Mouse (Mus musculus): ENCODE results near the gene Cenpp.
A peak's percentile ranks its signal among the peaks of the same experiment; 100 is the strongest.

DNA sequence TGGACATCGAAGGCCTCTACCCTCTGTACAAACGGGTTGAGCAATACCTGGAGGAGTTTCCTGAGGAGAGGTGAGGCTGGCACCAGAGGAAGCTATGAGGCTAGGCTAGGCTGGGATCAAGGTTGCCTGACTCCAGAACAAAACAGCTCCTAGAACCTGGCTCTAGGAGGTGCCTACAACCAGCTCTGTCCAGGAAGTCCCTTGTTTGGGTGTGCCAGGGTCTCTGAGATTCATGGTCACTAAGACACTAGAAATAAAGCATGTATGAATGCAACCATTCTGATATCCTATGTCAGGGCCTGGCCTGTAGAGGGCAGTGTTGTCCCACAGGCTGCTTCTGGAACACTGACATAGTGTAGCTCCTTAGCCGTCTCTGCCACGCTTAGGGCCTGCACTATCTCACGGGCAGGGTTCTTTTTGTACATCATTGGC lies 203.3 kb downstream of the Cenpp start:
- TF ChIP-seq CTCF (IDR thresholded peaks at IDR 0.05; ENCODE audit: control insufficient read depth, insufficient read depth, low read length) (peak; percentile 96), POLR2A (IDR thresholded peaks at IDR 0.05; ENCODE audit: borderline replicate concordance, control insufficient read depth, low read depth, low read length) (no peak)

Data from bone marrow, adult 2 months (tissue).